Mouse (Mus musculus): Measurements from ENCODE around the gene Myzap. TPM values are rescaled to one million over a fixed set of nuclear protein-coding genes. Genes with fewer than 3 reads are reported as not detected.

Myzap gene
- polyA plus RNA-seq (2014; fragmentation: Illumina TruSeq; extraction: RNeasy Lipid Tissue Mini Kit (QIAGEN cat#74804); ENCODE audit: low read depth, low replicate concordance): 18.2 TPM

GRCm38 (mm10) chr9:71591938-71592548, at the start of gene Myzap:
Myzap (minus strand) TSS chr9:71592360.

GRCm38 (mm10) chr9:71485475-71486094, 106.6 kb downstream of the Myzap start, which contains the start of gene Polr2m:
Polr2m (minus strand) TSS chr9:71485935.

Other genes with a start within 250 kb of the Myzap start
- gene Polr2m, start 106.4 kb downstream of the Myzap start, polyA plus RNA-seq (2014; fragmentation: Illumina TruSeq; extraction: RNeasy Lipid Tissue Mini Kit (QIAGEN cat#74804); ENCODE audit: low read depth, low replicate concordance): 161 TPM
- gene Cgnl1, start 179.2 kb upstream of the Myzap start, polyA plus RNA-seq (2014; fragmentation: Illumina TruSeq; extraction: RNeasy Lipid Tissue Mini Kit (QIAGEN cat#74804); ENCODE audit: low read depth, low replicate concordance): 15.1 TPM

All from sigmoid colon, adult 10 weeks (tissue).